Mouse (Mus musculus): ENCODE measurements around the gene Arhgef7. TPM values are rescaled to one million over a fixed set of nuclear protein-coding genes. Genes with fewer than 3 reads are reported as not detected.

Arhgef7 gene
- polyA plus RNA-seq, 1 experiment from 2014 or later = 10.1 TPM

DNA sequence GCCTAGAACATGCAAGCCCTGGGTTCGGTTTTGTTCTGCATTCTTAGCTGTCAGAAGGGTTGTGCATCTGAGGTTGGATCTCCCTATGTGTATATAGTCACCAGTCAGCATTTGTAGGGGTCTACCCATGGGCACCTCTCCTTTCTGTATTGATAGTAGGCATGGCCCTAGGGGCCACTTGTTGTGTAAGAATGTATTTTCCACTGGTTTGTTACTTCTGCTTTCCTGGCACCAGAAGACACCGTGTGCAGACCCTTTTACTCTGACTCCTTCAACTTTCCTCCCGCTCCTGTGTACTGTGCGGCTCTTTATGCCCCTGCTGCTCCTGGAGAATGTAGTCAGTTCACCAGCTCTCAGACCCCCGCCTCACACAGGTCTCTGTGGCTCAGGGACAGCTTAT lies 80.5 kb downstream of the Arhgef7 start:
- Histone ChIP-seq H3K4me1 (ENCODE audit: control insufficient read depth, low read depth, low read length) (no peaks in the 10 kb centered on the region), H3K9me3 (replicated peaks; ENCODE audit: control insufficient read depth, low read length) (no peaks in the 10 kb centered on the region), H3K27ac (ENCODE audit: low read length) (no peak overlapping the region), H3K27me3 (ENCODE audit: control insufficient read depth, insufficient read depth, low read depth, low read length) (no peaks in the 10 kb centered on the region), H3K9ac (ENCODE audit: low read depth, low read length) (no peak overlapping the region), H3K4me3 (ENCODE audit: low read depth, low read length) (no peak overlapping the region), H3K36me3 (ENCODE audit: control insufficient read depth, insufficient read depth) (peaks cover 14% of the 10 kb centered on the region), H3K4me2 (ENCODE audit: low read depth, low read length) (no peak overlapping the region)
- ATAC-seq (ENCODE audit: low read depth) = no peak
- WGBS (ENCODE audit: insufficient replicate concordance) = 65% methylated on average over 5 of the region's 5 CpGs

DNA sequence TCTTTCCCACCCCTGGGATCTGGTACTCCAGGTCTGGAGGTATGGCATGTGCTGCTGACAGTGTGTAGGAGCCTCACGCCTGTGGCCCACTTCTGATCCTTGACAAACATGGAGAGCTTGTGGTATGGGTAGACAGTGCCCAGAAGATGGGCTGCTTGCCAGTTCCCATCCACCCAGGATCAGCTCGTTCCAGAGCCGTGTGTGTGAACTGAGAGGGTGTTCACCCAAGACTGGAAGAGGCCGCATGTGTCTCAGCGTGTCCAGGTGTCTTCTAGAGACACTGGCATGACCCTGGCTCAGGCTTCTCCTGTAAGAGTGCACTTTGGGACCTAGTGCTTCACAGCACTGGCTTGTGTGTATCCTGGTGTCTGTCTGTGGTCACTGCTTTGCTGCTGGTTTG lies 82.9 kb downstream of the Arhgef7 start:
- no peak for ATAC-seq (ENCODE audit: low read depth)

DNA sequence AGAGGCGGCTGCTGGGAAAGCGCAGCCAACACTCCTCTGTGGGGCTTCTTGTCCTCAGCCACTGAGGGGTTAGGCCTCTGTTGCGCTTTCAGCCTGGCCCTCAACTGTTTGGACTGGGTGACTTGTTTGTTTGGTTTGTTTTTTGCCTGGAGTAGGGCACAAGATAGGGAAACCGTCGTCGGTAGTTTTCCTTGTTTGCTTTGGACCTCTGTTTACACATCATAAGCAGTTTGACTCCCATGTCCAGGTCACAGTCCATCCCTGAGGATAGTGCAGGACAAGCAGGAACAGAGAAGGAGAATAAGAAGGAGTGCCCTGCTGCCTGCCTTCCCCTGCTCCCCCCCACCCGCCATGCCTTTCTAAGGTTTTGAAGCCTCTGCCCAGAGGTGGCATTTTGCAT lies 86.3 kb downstream of the Arhgef7 start:
- Histone ChIP-seq H3K4me1 (ENCODE audit: control insufficient read depth, low read depth, low read length) (no peaks in the 10 kb centered on the region; the same call in 1 of the 2 replicates), H3K36me3 (ENCODE audit: control insufficient read depth, insufficient read depth) (peaks cover 16% of the 10 kb centered on the region), H3K9ac (ENCODE audit: low read depth, low read length) (no peak overlapping the region), H3K27ac (ENCODE audit: low read length) (no peak overlapping the region), H3K4me2 (ENCODE audit: low read depth, low read length) (no peak overlapping the region), H3K9me3 (replicated peaks; ENCODE audit: control insufficient read depth, low read length) (no peaks in the 10 kb centered on the region), H3K27me3 (ENCODE audit: control insufficient read depth, insufficient read depth, low read depth, low read length) (no peaks in the 10 kb centered on the region), H3K4me3 (ENCODE audit: low read depth, low read length) (no peak overlapping the region)
- WGBS (ENCODE audit: insufficient replicate concordance) = 76% methylated on average over 7 of the region's 7 CpGs
- peak; percentile 48; the same call in 1 of the 2 replicates for ATAC-seq (ENCODE audit: low read depth)

More for the DNA sequence above, 82.9 kb downstream of the Arhgef7 start:
- Histone ChIP-seq H3K27me3 (ENCODE audit: control insufficient read depth, insufficient read depth, low read depth, low read length) (no peaks in the 10 kb centered on the region), H3K4me2 (ENCODE audit: low read depth, low read length) (no peak overlapping the region), H3K9me3 (replicated peaks; ENCODE audit: control insufficient read depth, low read length) (no peaks in the 10 kb centered on the region), H3K9ac (ENCODE audit: low read depth, low read length) (no peak overlapping the region), H3K4me1 (ENCODE audit: control insufficient read depth, low read depth, low read length) (no peaks in the 10 kb centered on the region; the same call in 1 of the 2 replicates), H3K36me3 (ENCODE audit: control insufficient read depth, insufficient read depth) (peaks cover 14% of the 10 kb centered on the region), H3K4me3 (ENCODE audit: low read depth, low read length) (no peak overlapping the region), H3K27ac (ENCODE audit: low read length) (no peak overlapping the region)
- 81% methylated on average over 5 of the region's 5 CpGs for WGBS (ENCODE audit: insufficient replicate concordance)

DNA sequence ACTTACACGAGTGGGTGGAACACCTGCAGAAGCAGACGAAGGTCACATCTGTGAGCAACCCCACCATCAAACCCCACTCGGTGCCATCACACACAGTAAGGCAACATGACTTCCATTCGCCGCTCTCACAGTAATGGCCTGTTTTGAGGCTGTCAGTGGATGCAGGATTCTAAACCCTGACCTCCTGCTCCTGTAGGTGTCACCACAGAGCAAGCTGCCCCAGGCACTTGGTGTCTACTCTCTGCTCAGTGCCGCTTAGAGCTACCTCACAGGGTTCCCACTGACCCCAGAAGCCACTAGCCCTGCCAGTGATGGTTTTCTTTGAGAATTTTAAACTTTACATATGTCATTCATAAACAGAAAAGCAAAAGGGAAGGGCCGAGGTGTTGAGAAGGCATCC lies 87.7 kb downstream of the Arhgef7 start:
- no peak overlapping the region for H3K9ac ChIP-seq (ENCODE audit: low read depth, low read length)
- 73% methylated on average over 7 of the region's 7 CpGs for WGBS (ENCODE audit: insufficient replicate concordance)
- H3K4me2 ChIP-seq (ENCODE audit: low read depth, low read length) = no peak overlapping the region
- H3K4me3 ChIP-seq (ENCODE audit: low read depth, low read length) = no peak overlapping the region
- H3K36me3 ChIP-seq (ENCODE audit: control insufficient read depth, insufficient read depth) = peaks cover 14% of the 10 kb centered on the region
- H3K4me1 ChIP-seq (ENCODE audit: control insufficient read depth, low read depth, low read length) = no peaks in the 10 kb centered on the region; the same call in 1 of the 2 replicates
- H3K27ac ChIP-seq (ENCODE audit: low read length) = no peak overlapping the region
- no peak for ATAC-seq (ENCODE audit: low read depth)
- H3K9me3 ChIP-seq (replicated peaks; ENCODE audit: control insufficient read depth, low read length) = no peaks in the 10 kb centered on the region
- H3K27me3 ChIP-seq (ENCODE audit: control insufficient read depth, insufficient read depth, low read depth, low read length) = no peaks in the 10 kb centered on the region

GRCm38 (mm10) chr8:11820136-11820535 lies 92.6 kb downstream of the Arhgef7 start:
- Histone ChIP-seq H3K36me3 (ENCODE audit: control insufficient read depth, insufficient read depth) (peaks cover 11% of the 10 kb centered on the region), H3K9ac (ENCODE audit: low read depth, low read length) (no peak overlapping the region), H3K27me3 (ENCODE audit: control insufficient read depth, insufficient read depth, low read depth, low read length) (no peaks in the 10 kb centered on the region), H3K27ac (ENCODE audit: low read length) (no peak overlapping the region), H3K9me3 (replicated peaks; ENCODE audit: control insufficient read depth, low read length) (no peaks in the 10 kb centered on the region), H3K4me2 (ENCODE audit: low read depth, low read length) (no peak overlapping the region), H3K4me1 (ENCODE audit: control insufficient read depth, low read depth, low read length) (no peaks in the 10 kb centered on the region), H3K4me3 (ENCODE audit: low read depth, low read length) (no peak overlapping the region)
- ATAC-seq (ENCODE audit: low read depth) = no peak
- 73% methylated on average over 5 of the region's 5 CpGs for WGBS (ENCODE audit: insufficient replicate concordance)

DNA sequence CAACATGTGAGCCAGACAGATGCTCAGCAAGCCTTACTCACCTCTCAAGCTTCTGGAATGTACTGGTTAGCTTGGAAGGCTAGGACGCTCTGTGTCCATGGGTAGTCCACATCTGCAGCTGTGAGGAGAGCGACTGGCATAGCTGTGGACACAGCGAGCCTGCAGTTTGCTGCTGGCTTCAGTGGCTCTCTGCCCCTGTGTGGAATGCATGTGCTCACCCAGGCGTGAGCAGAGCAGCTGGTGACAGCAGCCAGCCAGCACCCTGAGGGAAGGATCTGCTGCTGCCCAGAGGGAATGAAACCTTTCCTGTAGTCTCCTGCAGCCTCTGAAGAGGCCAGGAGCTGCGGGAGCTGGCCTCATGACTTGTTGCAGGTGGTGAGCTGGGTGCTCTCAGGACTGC lies 93.0 kb downstream of the Arhgef7 start:
- no peaks in the 10 kb centered on the region for H3K27me3 ChIP-seq (ENCODE audit: control insufficient read depth, insufficient read depth, low read depth, low read length)
- no peaks in the 10 kb centered on the region for H3K4me1 ChIP-seq (ENCODE audit: control insufficient read depth, low read depth, low read length)
- ATAC-seq (ENCODE audit: low read depth) = no peak
- no peak overlapping the region for H3K4me2 ChIP-seq (ENCODE audit: low read depth, low read length)
- H3K36me3 ChIP-seq (ENCODE audit: control insufficient read depth, insufficient read depth) = peaks cover 11% of the 10 kb centered on the region
- H3K4me3 ChIP-seq (ENCODE audit: low read depth, low read length) = no peak overlapping the region
- no peak overlapping the region for H3K9ac ChIP-seq (ENCODE audit: low read depth, low read length)
- H3K9me3 ChIP-seq (replicated peaks; ENCODE audit: control insufficient read depth, low read length) = no peaks in the 10 kb centered on the region
- no peak overlapping the region; the same call in 1 of the 2 replicates for H3K27ac ChIP-seq (ENCODE audit: low read length)
- WGBS (ENCODE audit: insufficient replicate concordance) = 79% methylated on average over 5 of the region's 5 CpGs

- Histone ChIP-seq H3K36me3 (ENCODE audit: control insufficient read depth, insufficient read depth) (peaks cover 11% of the 10 kb centered on the region), H3K4me3 (ENCODE audit: low read depth, low read length) (no peak overlapping the region), H3K4me2 (ENCODE audit: low read depth, low read length) (no peak overlapping the region), H3K9me3 (replicated peaks; ENCODE audit: control insufficient read depth, low read length) (no peaks in the 10 kb centered on the region), H3K27ac (ENCODE audit: low read length) (no peak overlapping the region), H3K4me1 (ENCODE audit: control insufficient read depth, low read depth, low read length) (no peaks in the 10 kb centered on the region), H3K27me3 (ENCODE audit: control insufficient read depth, insufficient read depth, low read depth, low read length) (no peaks in the 10 kb centered on the region), H3K9ac (ENCODE audit: low read depth, low read length) (no peak overlapping the region)
- WGBS (ENCODE audit: insufficient replicate concordance) = 79% methylated on average over 14 of the region's 14 CpGs
- ATAC-seq (ENCODE audit: low read depth) = no peak
Observed at GRCm38 (mm10) chr8:11821451-11822206, 94.1 kb downstream of the Arhgef7 start.

DNA sequence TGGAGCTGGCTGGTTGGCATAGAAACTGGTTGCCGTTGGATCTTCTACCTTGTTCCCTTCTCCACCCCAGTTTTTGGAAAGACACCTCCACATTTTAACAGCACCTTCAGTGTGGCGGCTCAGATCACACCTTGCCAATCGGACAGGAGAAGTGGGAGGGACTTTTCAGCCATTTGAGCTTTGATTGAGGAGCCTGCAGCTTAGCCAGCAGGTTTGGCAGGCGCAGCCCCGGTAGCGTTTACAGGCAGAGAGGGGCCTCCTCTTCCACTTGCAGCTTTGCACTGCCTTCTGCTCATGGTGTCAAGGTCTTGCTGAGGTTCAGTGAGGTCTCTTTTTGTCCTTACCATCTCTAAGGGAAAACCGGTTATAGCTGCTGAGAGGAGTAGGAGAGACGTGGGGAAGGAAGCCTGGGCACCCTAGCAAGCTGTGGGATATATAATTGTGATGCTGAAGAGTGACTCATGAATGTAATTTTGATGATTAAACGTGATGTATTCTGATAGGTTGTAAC lies 95.1 kb downstream of the Arhgef7 start:
- Histone ChIP-seq H3K27me3 (ENCODE audit: control insufficient read depth, insufficient read depth, low read depth, low read length) (no peaks in the 10 kb centered on the region), H3K36me3 (ENCODE audit: control insufficient read depth, insufficient read depth) (peaks cover 10% of the 10 kb centered on the region), H3K9me3 (replicated peaks; ENCODE audit: control insufficient read depth, low read length) (no peaks in the 10 kb centered on the region), H3K4me1 (ENCODE audit: control insufficient read depth, low read depth, low read length) (no peaks in the 10 kb centered on the region), H3K4me2 (ENCODE audit: low read depth, low read length) (no peak overlapping the region), H3K27ac (ENCODE audit: low read length) (no peak overlapping the region), H3K4me3 (ENCODE audit: low read depth, low read length) (no peak overlapping the region), H3K9ac (ENCODE audit: low read depth, low read length) (no peak overlapping the region)
- ATAC-seq (ENCODE audit: low read depth) = no peak
- WGBS (ENCODE audit: insufficient replicate concordance) = 72% methylated on average over 9 of the region's 9 CpGs

DNA sequence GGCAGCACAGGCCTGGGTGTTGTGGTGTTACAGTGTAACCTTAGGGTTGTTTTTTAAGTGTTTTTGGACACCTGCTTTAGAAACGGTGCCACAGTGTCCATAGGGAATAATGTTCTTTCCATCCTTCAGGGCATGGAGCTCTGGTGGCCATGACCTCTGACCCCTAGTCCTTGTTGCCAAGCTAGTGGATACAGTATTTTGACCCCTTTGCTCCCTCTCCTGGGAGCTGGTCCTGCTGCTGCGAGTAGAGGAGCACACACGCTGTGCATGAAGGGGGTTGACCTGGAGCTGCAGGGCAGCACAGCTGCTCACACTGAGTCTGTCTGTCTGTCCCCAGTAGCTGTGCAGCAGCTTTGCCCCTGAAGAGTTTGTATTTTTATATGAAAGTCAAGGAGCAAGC lies 98.2 kb downstream of the Arhgef7 start:
- H3K27ac ChIP-seq (ENCODE audit: low read length) = no peak overlapping the region
- H3K4me2 ChIP-seq (ENCODE audit: low read depth, low read length) = no peak overlapping the region
- no peaks in the 10 kb centered on the region; the same call in 1 of the 2 replicates for H3K36me3 ChIP-seq (ENCODE audit: control insufficient read depth, insufficient read depth)
- 62% methylated on average over 3 of the region's 3 CpGs for WGBS (ENCODE audit: insufficient replicate concordance)
- H3K27me3 ChIP-seq (ENCODE audit: control insufficient read depth, insufficient read depth, low read depth, low read length) = no peaks in the 10 kb centered on the region
- no peak overlapping the region for H3K4me3 ChIP-seq (ENCODE audit: low read depth, low read length)
- no peaks in the 10 kb centered on the region for H3K4me1 ChIP-seq (ENCODE audit: control insufficient read depth, low read depth, low read length)
- H3K9ac ChIP-seq (ENCODE audit: low read depth, low read length) = no peak overlapping the region
- no peaks in the 10 kb centered on the region for H3K9me3 ChIP-seq (replicated peaks; ENCODE audit: control insufficient read depth, low read length)
- peak; percentile 63; the same call in 1 of the 2 replicates for ATAC-seq (ENCODE audit: low read depth)
